Mouse (Mus musculus) 3T3-L1 (cell line): ENCODE measurements around the gene Tmem108.

Source experiments
- DNase-seq: peaks from one replicate; pipeline ENCODE4 v3.0.0-alpha.2; 2015; ENCODE audit warnings: low read depth, low spot score

Tmem108 gene

DNA sequence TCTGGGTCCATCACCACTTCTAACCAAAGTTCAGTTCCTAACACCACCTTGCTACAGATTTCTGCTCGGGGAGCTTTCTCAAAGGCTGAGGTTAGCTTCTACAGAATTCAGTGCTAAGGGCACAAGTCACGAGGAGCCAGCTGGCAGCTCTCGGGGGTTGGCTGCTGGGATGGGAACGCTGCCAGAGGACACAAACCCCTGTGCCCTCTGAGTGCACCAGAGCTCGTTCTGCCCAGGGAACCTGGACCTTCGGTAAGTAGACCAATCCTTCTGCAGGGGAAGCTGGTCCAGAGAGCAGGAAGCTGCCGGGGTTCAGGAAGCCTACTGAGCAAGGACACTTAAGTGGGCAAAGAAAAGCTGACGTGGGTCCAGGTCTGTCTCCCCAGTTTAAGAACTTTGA is 40.6 kb downstream of the Tmem108 start:
- DNase-seq, result no peak

DNA sequence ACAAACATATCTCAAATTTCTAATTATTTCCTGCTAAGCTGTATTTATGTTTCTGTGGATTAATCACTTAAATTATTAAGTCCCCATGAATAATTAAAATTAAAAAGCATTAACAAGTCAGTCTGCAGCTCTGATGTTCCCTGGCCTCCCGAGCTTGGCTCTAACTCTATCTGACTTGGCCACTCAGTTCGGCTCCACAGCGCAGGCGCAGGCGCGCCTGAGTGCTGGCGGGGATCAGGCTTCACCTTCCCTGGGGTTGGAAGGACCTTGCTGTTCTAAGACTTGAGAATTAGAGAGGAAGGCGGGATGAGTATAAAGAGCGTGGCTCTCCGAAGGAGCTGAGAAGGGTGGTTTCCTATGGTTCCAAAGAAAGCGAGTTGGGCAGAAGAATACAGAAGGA is 41.6 kb downstream of the Tmem108 start:
- no peak for DNase-seq

DNA sequence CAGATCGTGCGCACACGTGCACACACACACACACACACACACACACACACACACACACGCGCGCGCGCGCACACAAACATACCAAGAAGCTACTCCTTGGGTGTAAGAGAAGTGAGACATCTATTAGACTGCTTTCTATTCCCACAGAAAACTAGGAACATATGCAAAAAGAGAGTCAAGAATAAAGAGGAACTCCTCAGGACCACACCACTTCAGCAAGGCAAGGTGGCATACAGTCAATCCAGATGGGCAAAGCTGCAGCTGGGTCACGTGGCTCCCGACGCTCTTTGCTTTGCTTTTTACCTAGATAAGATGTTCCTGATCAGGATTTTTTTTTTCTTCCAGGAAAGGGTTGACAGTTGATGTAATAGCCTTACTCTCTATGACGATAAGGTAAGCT is 45.6 kb downstream of the Tmem108 start:
- DNase-seq, result no peak

DNA sequence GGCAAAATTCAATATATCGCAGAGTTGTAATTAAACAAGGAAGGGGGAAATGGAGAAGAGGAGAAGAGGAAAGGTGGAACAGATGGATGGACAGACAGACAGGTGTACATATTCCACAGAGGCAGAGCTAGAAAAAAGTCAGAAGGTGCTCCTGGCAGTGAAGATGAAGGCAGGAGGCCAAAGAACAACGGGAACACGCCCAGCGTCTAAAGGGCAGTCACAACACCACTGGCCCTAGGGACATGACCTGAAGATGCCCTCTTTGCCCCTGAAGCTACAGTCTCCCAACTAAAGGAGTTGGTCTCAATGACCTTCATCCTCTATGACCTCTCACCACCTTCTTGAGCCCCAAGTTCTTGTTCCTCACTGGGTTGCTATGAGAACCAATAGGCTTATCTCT is 46.3 kb downstream of the Tmem108 start:
- DNase-seq, result no peak

DNA sequence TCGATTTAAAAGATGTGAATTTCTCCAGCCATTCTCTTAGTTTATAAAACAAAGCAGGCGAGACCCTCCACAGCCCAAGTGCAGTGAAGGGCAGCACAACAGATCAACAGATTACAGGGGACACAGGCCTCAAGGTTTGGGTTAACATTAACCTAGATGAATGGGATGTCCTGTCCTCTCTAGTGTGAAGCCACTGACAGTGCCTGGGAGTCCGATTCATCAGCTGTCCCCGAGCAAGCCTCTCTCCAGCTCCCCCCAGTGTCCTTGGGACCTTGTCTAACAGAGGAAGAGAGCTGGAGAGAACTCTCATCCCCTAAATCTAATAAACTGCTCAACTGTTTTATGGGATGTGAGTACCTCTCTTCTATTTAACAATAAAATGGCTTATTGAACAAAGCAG is 48.4 kb downstream of the Tmem108 start:
- DNase-seq, result no peak

DNA sequence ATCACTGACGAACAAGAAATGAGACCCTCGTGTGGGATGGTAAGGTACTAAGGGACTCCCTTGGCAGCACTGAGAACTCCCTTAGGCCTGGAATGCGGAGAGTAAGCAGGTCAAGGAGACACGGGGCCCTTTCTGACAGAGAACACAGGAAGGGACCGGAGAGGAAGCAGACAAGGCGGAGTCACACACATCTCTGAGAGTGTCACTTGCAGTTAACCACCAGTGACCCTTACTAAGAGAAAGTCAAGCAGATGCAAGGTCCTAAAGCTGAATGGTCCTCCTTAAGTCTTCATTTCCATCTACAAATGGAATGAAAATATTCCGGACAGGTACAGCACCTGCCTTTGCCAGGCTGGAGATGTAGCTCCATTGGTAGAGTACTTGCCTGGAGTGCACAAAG is 48.9 kb downstream of the Tmem108 start:
- no peak for DNase-seq

DNA sequence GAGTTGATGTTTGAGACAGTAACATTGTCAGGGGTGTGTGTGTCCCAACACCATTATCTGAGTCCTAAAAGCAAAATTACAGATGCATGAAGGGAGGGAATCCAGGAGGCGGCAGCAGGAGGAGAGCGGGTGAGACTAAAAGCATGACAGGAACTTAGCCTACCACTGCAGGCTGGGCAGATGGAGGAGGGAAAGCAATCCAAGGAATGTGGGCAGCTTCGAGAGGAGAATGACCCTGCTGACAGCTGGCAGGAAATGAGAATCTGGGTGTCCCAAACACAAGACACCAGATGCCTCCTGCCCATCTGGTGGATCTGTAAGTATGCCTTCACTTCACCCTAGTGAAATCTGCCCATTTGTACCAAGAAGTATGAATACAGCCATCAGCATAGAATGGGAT is 51.9 kb downstream of the Tmem108 start:
- DNase-seq, result no peak

DNA sequence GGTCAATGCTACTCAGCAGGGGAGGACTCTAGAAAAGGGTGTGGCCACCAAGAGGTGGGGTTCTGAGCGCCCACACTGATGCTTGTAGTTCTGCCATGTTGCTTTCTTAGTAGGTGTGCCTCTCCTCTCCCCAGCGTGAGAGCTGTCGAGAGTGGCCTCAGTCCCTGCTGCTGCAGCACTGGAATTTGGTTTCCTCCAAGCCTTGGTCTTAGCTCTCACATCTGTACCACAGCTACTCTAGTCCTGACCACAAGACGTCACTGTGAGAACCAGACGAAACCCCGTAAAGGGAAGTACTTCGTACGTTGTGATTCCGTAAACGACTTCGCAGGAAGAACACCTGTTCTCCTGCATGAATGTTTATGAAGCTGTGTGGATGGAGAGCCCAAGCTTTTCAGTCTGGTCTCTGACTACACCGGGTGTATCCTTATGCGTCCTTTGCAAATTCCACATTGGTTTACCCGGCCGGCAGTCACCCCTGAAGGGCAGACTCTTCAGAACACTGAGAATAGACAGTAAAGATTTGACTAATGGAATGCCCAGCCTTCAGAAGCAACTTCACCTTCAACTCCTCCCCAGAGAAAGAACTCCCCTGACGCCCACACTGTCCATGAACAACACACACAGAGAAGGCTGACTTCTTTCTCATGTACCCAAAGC is 53.0 kb downstream of the Tmem108 start:
- no peak for DNase-seq

DNA sequence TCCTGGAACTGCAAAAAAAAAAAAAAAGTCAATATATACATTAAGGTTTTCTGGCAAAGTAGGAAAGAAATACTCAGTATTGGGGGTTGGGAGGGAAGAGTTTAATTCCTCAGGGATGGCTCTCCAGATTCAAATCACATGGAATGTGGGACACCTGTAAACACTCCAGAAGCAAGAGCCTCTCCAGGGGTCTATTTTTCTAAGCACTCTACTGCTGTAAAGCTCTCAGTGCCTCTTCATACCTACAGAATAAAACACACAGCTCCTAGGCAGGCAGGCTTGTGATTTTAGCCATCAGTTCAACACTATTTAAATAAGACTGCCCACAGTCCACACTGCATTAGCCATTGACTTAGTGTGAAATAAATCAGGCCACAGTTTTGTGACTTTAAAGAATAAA is 53.8 kb downstream of the Tmem108 start:
- DNase-seq, result no peak

DNA sequence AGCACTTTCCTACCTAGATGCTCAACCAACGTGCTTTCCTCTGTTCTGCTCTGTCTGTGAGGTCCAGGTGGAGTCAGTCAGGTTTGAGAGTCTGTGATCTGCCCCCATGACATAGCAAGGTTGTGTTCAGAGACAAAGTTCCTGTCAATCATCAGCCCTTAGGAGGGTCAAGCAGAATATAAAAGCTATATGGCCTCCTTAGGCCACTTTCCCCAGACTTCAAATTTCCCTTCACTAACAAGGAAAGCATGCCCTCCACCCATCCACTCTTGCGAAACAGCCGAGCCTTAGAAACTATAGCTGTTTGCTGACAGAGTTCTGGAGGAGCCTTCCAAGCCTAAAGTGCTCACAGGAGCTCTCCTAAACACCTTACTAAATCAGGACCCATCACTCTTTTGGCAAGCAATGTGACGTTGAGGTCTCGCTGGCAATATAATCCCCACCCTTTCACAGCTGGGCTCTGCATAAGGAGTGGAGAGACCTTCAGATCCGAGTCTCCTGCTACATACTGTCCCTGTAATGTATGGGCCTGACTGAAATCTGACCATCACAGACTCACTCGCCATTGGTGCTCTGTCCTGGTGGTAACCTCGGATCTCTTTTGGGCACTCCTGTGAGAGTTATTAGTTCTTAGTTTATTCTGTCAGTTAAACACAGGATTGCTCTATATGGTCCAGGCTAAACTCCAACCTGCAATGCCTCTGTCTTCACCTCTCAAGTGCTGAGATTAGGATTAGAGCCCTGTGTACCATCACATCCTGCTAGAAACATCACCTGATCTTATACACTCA is 54.4 kb downstream of the Tmem108 start:
- no peak for DNase-seq

DNA sequence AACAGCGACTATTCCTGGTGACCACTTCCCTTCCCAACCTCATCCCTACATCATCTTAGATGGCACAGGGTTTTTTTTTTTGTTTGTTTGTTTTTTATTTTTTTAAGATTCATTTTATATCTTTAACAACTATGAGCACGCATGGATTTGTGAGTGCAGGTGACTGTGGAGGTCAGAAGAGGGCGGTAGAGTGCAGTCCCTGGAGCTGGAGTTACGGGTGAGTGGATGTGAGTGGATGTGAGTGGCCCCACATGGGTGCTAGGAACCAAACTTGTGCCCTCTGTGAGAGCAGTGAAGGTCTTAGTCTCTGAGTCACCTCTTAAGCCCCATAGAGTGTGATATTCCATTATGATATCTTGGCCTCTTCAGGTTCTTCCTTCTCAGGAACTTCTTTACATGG is 55.9 kb downstream of the Tmem108 start:
- DNase-seq, result no peak

DNA sequence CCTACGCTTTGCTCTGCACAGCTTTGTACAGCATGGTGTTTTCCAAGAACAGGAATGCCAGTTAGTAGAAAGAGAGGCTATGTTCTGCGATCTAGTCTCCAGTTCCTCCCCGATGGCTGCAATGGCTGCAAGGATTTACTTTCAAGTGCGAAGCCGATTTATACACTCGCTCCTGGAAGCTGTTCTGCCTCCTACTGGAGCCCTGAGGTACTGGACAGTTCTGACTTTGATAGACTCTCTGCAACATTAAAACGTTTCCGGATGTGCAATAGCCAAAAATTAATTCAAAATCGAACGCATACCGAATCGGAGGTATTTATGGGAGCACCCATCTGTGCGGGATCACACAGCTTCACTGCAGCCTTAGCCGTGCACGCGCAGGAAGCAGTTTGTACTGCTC is 58.6 kb downstream of the Tmem108 start:
- DNase-seq, result no peak

DNA sequence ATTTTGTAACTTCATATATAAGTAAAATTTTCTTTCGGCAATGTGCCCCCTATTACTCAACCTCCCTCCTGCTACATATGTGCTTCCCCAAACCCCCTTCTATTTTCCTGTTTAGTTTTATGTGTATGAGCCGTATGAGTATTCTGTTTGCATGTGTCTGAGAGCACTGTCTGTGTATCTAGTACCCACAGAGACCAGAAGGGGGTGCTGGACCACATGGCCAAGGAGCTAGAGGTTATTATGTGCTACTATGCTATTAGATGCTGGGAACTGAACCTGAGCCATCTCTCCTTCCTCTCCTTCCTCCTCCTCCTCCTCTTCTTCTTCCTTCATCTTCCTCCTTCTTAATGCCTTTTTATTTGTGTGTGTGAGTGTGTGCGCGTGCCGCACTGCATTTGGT is 59.2 kb downstream of the Tmem108 start:
- no peak for DNase-seq

DNA sequence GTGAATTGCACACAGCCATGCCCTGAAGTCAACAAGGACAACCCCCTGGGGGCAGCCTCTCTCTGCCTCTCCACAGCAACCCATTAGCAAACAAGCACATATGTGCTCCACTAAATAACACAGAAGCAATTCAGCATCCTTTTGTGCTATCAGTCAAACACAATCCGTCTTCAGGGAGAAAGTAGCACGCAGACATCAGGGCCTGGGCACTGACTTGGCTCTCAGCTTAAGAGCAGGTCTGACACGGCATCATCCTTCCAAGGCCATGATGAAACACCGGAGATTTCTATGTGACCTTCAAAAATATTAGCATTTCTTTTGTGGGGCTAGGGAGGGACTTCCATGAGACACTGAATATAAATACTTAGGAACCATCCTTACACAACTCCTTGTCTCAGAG is 60.2 kb downstream of the Tmem108 start:
- DNase-seq, result no peak

DNA sequence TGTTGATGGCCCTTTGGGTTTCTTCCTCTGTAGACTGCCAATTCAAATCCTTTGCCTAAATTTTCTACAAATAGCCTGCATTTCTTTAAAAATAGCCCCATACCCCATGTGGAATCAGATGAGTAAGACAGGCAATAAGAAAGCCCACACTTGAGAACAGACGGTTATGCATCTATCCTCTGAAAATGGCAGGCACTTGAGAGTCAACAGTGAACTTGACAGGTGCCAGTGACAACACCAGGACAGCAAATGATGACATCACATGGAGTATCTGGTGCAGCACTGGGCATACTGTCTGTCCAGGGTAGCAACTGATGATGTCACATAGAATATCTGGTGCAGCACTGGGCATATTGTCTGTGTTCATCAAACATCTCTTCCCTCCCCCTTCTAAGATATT is 61.4 kb downstream of the Tmem108 start:
- DNase-seq, result no peak

DNA sequence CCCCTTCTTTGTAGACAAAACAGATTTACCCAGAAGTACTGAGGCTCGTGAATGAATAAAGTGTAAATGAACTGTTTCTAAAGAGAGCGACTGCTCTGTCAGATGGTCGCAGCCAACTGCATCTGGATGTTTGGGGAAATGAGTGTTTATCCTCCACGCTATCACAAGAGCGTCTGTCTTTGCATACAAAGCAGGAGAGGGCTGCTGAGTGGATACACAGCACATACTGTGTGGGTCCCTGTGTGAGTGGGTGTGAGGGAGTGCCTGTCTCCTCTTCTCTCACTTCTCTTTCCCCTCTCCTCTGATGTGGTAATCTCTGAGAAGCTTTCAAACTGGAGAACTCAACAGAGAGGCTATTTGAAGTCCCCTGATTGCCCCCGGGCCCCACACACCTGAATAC is 64.7 kb downstream of the Tmem108 start:
- DNase-seq, result no peak

DNA sequence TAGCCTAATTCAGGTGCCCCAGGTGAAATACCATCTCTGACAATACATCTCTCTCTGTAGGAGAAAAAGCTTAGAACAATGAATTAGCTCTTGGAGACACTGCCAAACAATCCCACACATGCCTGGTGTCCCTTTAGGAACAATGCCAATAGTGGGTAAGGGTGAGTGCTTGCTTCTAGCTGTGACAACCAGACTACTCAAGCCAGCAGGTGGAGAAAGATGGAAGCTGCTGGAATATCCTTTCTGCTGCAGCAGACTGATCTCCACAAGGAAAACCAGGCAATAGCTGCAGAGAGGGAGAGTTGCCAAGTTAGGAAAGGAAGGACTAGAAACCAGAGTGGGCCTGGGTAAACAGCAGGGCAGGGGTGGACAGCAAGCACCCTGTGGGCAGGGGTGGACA is 67.8 kb downstream of the Tmem108 start:
- no peak for DNase-seq

DNA sequence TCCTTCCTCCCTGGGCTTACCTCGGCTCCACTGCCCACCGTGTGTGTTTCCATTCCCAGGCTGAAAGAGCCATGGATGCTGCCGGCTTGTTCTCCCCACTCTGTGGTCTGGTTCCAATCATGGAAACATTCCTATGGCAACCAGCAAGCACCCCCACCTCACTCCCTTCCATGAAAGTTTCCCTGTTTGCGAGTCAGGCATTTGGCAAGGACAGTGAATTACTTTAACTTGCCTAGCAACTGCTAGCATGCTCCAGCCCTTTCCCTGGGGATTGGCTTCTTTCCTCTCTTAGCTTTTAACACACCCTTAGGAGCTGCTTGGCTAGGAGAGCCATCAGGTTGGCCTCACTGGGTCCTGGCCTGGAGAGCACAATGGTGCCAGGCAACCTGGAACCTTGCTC is 68.9 kb downstream of the Tmem108 start:
- no peak for DNase-seq

DNA sequence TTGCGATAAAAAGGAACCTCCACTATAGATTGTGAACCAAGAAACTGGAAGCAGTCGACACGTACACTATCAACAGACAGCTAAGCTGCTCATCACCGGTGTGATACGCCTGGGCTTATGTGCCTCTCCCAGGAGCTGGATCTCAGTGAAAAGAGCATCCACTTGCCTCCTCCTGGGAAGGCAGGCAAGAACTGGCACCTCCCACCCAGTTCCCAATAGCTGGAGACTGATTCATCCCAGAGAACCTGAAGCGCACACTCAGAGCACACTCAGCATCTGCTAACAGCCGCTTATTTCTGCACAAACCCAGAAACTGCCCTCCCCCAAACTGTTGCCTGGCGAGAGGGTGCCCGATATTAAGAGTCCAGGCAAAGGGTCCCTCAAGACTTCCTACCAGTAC is 69.8 kb downstream of the Tmem108 start:
- DNase-seq, result no peak

DNA sequence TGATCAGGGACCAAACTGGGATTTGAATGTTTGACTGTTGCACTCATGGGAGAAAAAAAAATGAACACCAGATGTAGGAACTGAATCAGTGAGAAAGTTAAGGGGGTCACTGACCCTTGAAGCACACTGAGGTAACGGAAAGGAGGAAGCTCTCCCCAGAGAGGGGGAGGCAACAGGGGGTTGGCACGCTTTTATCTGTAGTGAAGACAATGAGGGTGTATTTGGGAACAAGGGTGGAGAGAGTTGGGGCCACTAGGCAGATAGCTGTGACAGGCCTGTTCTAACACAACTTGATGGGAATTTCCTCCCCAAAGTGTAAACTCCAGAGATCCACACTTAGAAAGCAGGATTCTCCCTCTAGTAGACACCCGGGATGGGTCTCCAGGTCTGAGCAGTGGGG is 71.2 kb downstream of the Tmem108 start:
- no peak for DNase-seq

DNA sequence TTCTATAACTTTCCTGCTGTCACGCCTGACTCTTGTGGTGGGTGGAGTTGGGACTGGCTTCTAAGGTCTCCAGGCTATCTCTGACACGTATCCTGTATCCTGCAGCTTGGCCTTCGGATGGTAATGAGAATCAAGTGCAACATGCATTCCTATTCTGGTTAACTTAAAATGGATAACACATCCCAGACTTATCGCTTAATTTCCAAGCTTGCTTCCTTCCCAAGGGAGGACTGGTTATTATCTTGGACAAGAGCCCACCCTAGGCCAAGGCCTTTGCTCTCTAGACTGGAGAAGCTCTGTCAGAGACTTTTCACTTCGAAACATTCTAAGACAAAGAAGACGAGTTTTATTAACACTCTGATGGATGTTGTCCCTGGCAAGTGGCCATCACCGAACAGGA is 71.9 kb downstream of the Tmem108 start:
- DNase-seq, result no peak

DNA sequence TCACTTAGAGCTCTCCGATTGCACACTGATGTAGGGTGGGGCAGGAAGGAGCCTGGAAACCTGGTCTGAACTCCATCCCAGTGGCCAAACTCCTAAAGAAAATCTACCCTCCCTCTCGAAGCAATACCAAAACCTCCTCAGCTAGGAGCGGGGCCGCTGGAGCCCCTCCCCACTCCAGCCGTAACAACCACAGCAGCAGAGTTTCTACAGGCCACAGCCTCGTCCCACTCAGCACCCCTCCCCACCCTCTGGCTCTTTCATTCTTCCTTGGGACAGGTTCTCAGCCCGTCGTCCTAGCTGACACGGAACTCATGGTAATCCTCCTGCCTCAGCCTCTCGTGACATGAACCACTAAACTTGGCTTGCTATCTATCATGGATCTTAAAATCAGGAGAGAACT is 72.6 kb downstream of the Tmem108 start:
- no peak for DNase-seq

DNA sequence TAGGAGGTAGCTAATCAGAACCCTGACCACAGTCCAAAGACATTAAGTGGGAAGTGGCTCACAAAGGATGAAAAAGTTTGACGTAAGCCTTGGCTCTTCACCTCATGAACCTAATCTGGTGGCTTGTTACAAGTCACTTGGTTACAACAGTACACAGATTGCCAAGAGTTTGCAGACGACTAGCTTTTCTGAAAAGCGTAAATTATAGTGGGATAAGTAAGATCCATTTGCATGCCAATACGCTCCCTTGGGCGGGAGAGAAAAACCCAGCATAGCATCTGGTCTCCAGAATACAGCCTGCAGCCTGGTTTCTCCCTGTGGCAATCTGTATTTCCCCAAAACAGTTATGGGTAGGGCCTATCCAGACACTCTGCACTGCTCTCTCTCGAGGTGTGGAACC is 74.5 kb downstream of the Tmem108 start:
- no peak for DNase-seq
